Mouse (Mus musculus): Measurements from ENCODE around the gene Proz. TPM values are rescaled to one million over a fixed set of nuclear protein-coding genes. Genes with fewer than 3 reads are reported as not detected.
"Not testable (repeated sequence)": the region's sequence is repeated elsewhere in the genome, so short reads cannot be mapped to it uniquely, and the experiment has no call there.

The Proz gene
- polyA plus RNA-seq, 1 experiment from 2014 or later = 0.92 TPM

DNA sequence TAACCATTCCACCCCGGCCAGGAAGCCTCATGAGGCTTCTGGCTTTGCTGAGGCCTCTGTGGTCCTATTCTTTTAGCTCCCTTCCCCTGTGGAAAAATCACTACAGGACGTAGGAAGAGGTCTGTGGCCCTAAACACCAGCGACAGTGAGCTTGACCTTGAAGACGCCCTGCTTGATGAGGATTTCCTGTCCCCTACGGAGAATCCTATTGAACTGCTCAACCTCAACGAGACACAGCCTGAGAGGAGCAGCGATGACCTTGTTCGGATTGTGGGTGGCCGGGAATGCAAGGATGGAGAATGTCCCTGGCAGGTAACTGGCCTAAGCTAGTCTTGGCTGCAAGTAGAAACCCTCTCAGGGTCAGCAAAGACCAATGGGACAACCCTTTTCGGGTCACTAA is 10.2 kb upstream of the Proz start:
- Histone ChIP-seq H3K4me3 (no peak overlapping the region), H3K4me1 (no peaks in the 10 kb centered on the region), H3K4me2 (no peak overlapping the region), H3K36me3 (ENCODE audit: poor library complexity, severe bottlenecking) (no peaks in the 10 kb centered on the region), H3K9ac (no peak overlapping the region), H3K27me3 (no peaks in the 10 kb centered on the region), H3K9me3 (replicated peaks) (no peaks in the 10 kb centered on the region), H3K27ac (no peak overlapping the region)
- ATAC-seq = no peak
- 83% methylated on average over 10 of the region's 10 CpGs for WGBS

DNA sequence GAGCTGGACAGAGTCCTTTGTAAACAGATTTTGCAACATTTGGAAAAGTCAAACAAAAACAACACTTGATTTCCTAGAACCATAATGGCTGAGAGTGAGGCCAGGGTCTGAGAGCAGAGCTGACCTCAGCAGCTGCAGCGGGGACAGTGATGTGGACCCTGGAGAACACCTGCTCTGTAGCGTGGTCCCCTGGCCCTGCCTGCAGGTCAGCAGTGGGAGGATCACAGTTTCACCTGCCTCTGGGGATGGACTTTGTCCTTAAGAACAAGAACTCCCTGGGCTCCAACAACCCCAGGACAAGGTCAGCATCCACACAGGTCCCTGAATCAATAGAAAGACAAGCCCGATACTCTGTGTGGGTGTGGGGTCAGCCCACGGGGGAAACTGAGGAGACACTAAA is 3.4 kb upstream of the Proz start:
- no peak for ATAC-seq
- H3K4me3 ChIP-seq = no peak overlapping the region
- H3K36me3 ChIP-seq (ENCODE audit: poor library complexity, severe bottlenecking) = no peaks in the 10 kb centered on the region
- H3K9ac ChIP-seq = no peak overlapping the region
- no peaks in the 10 kb centered on the region for H3K9me3 ChIP-seq (replicated peaks)
- no peaks in the 10 kb centered on the region for H3K4me1 ChIP-seq
- no peak overlapping the region for H3K4me2 ChIP-seq
- no peak overlapping the region for H3K27ac ChIP-seq
- WGBS = 93% methylated on average over 4 of the region's 4 CpGs
- no peaks in the 10 kb centered on the region for H3K27me3 ChIP-seq

DNA sequence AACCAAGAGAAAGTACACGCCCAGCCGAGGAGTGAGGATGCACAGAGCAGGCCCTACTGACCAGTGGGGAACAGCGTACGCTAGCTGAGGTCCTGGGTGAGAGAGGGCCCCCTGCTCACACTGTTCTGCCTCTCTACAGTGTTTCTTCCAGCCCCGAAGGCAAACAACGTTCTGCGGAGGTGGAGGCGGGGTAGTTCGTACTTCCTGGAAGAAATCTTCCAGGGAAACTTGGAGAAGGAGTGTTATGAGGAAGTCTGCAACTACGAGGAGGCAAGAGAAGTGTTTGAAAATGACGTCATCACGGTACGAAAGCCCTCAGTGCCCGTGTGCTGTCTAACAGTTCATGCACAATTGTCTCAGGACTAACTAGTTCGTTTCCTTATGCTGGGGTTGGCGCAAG is 2.4 kb downstream of the Proz start:
- Histone ChIP-seq H3K4me2 (no peak overlapping the region), H3K27ac (no peak overlapping the region), H3K9ac (no peak overlapping the region), H3K36me3 (ENCODE audit: poor library complexity, severe bottlenecking) (no peaks in the 10 kb centered on the region), H3K27me3 (no peaks in the 10 kb centered on the region), H3K9me3 (replicated peaks) (no peaks in the 10 kb centered on the region), H3K4me1 (no peaks in the 10 kb centered on the region), H3K4me3 (no peak overlapping the region)
- WGBS = 84% methylated on average over 16 of the region's 16 CpGs
- ATAC-seq = no peak

DNA sequence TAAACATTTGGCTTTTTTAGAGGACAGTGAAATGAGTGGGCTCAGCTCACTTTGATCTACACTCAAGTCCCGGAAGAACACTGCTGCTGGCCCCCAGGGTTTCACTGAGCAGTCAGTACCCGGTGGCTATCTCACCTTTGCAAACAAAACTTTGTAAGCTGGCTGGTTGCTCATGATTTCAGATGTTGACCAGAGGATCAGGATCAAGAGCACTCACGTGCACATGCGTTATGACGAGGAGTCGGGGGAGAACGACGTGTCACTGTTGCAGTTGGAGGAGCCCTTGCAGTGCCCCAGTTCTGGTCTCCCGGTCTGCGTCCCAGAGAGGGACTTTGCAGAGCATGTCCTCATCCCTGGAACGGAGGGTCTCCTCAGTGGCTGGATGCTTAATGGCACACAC is 12.5 kb downstream of the Proz start:
- no peaks in the 10 kb centered on the region for H3K27me3 ChIP-seq
- H3K27ac ChIP-seq = no peak overlapping the region
- no peak overlapping the region for H3K9ac ChIP-seq
- no peak overlapping the region for H3K4me3 ChIP-seq
- WGBS = 94% methylated on average over 11 of the region's 11 CpGs
- no peak overlapping the region for H3K4me2 ChIP-seq
- ATAC-seq = no peak
- no peaks in the 10 kb centered on the region for H3K9me3 ChIP-seq (replicated peaks)
- peaks cover 59% of the 10 kb centered on the region for H3K36me3 ChIP-seq (ENCODE audit: poor library complexity, severe bottlenecking)
- no peaks in the 10 kb centered on the region for H3K4me1 ChIP-seq

GRCm38 (mm10) chr8:13075044-13075443 is 14.3 kb downstream of the Proz start:
- no peak overlapping the region for H3K4me2 ChIP-seq
- no peak overlapping the region for H3K9ac ChIP-seq
- H3K4me1 ChIP-seq = no peaks in the 10 kb centered on the region
- H3K9me3 ChIP-seq (replicated peaks) = no peaks in the 10 kb centered on the region
- no peak for ATAC-seq
- no peaks in the 10 kb centered on the region for H3K27me3 ChIP-seq
- peaks cover 77% of the 10 kb centered on the region for H3K36me3 ChIP-seq (ENCODE audit: poor library complexity, severe bottlenecking)
- 92% methylated on average over 8 of the region's 8 CpGs for WGBS
- H3K4me3 ChIP-seq = no peak overlapping the region
- H3K27ac ChIP-seq = no peak overlapping the region

GRCm38 (mm10) chr8:13075579-13075978 is 14.9 kb downstream of the Proz start:
- peaks cover 82% of the 10 kb centered on the region for H3K36me3 ChIP-seq (ENCODE audit: poor library complexity, severe bottlenecking)
- WGBS = 88% methylated on average over 1 of the region's 1 CpGs
- H3K9me3 ChIP-seq (replicated peaks); H3K4me2 ChIP-seq; H3K4me3 ChIP-seq; ATAC-seq; H3K27ac ChIP-seq; H3K9ac ChIP-seq; H3K4me1 ChIP-seq; H3K27me3 ChIP-seq: not testable (repeated sequence)

DNA sequence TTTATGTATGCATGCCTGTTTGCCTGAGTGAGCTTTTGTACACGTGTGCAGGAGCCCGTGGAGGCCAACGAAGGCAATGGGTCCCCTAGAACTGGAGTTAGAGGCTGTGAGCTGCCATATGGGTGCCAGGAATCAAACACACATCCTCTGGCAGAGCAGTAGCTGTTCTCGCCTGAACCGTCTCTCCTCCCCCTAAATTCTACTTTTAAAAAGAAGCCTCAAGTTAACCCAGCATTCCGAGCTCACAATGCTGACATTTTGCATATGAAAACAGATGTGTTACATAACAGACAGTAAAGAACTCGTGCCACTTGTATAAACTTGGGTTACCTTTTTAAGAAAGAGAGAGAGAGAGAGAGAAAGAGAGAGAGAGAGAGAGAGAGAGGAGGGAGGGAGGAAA is 16.8 kb downstream of the Proz start:
- Histone ChIP-seq H3K4me1 (no peaks in the 10 kb centered on the region), H3K4me3 (no peak overlapping the region), H3K9ac (no peak overlapping the region), H3K9me3 (replicated peaks) (no peaks in the 10 kb centered on the region), H3K27ac (no peak overlapping the region), H3K27me3 (no peaks in the 10 kb centered on the region), H3K4me2 (no peak overlapping the region), H3K36me3 (ENCODE audit: poor library complexity, severe bottlenecking) (peaks cover 100% of the 10 kb centered on the region)
- no peak for ATAC-seq
- WGBS = 89% methylated on average over 7 of the region's 7 CpGs

DNA sequence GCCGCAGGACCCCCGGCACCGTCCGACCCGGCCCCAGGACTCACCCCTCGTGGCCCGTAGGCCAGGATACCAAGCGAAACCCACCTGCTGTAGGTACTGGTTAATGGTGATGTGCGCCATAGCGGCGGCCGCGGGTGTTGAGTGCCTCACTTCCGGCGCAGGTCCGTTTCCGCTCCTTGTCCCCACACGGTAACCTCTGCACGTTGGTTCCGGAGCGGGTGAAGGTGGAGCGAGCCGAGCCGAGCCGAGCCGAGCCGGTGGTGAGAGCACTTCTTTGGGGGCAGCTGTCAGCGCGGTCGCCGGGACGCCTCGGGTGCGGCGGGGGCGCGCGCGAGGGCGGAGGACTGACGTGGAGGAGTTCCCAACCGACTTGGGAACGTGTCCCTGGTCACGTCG is 44.0 kb downstream of the Proz start:
- H3K4me1 ChIP-seq = peaks cover 33% of the 10 kb centered on the region
- WGBS = under 1% methylated on average over 44 of the region's 45 CpGs

GRCm38 (mm10) chr8:13105087-13105881 is 44.6 kb downstream of the Proz start, which contains the start of the genes Pcid2 and Cul4a:
TSS of gene Pcid2 (minus strand) at chr8:13105459.
TSS of gene Cul4a (plus strand) at chr8:13105621.
- under 1% methylated on average over 59 of the region's 87 CpGs for WGBS
- peak within 1 kb of the TSS; percentile 94 for H3K27ac ChIP-seq
- peak; percentile 96 for ATAC-seq

More for the DNA sequence above, 44.0 kb downstream of the Proz start:
- Histone ChIP-seq H3K4me2 (peak overlapping the region; percentile 96), H3K27ac (peak overlapping the region; percentile 94), H3K36me3 (ENCODE audit: poor library complexity, severe bottlenecking) (peaks cover 22% of the 10 kb centered on the region), H3K9me3 (replicated peaks) (no peaks in the 10 kb centered on the region), H3K4me3 (peak overlapping the region; percentile 94), H3K9ac (peak overlapping the region; percentile 95), H3K27me3 (no peaks in the 10 kb centered on the region)
- ATAC-seq = peak; percentile 83

DNA sequence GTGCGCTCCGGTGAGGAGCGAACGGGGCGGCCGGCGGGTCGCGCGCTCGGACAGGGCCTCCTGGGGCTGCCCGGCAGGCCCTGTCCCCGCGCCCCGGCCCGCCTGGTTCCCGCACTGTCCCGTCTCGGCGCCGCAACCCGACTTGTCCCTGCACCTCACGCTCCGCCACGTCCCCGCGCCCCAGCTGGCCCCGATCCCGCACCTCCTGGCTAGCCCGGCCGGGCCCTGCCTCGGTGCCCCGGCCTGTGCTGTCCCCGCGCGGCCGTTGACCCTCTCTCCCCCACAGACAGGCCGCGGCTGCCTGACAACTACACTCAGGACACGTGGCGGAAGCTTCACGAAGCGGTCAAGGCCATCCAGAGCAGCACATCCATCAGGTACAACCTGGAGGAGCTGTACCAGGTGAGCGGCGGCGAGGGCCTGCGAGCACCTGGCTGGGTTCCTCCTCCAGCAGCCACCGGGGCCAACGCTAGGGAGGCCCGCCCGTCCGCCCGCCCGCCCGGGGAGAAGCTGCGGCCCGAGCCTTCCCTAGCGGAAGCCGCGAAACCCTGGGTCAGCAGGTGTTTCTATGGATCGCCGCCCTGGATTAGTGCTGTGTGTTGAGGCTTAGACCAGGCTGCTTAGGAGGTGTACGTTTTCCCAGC is 45.3 kb downstream of the Proz start:
- H3K4me2 ChIP-seq = peak overlapping the region; percentile 96
- H3K27ac ChIP-seq = peak overlapping the region; percentile 94
- peaks cover 10% of the 10 kb centered on the region; the same call in 1 of the 2 replicates for H3K36me3 ChIP-seq (ENCODE audit: poor library complexity, severe bottlenecking)
- H3K4me3 ChIP-seq = peak overlapping the region; percentile 94
- under 1% methylated on average over 53 of the region's 63 CpGs for WGBS
- no peaks in the 10 kb centered on the region for H3K9me3 ChIP-seq (replicated peaks)
- peak overlapping the region; percentile 95 for H3K9ac ChIP-seq
- peak; percentile 48 for ATAC-seq
- H3K4me1 ChIP-seq = peaks cover 36% of the 10 kb centered on the region
- H3K27me3 ChIP-seq = no peaks in the 10 kb centered on the region

More at GRCm38 (mm10) chr8:13105087-13105881, 44.6 kb downstream of the Proz start, which contains the start of the genes Pcid2 and Cul4a:
- peaks cover 16% of the 10 kb centered on the region; the same call in 1 of the 2 replicates for H3K36me3 ChIP-seq (ENCODE audit: poor library complexity, severe bottlenecking)
- H3K4me3 ChIP-seq = peak within 1 kb of the TSS; percentile 94
- peak within 1 kb of the TSS; percentile 96 for H3K4me2 ChIP-seq
- H3K9me3 ChIP-seq (replicated peaks) = no peaks in the 10 kb centered on the region
- H3K9ac ChIP-seq = peak within 1 kb of the TSS; percentile 95
- H3K4me1 ChIP-seq = peaks cover 33% of the 10 kb centered on the region
- no peaks in the 10 kb centered on the region for H3K27me3 ChIP-seq

DNA sequence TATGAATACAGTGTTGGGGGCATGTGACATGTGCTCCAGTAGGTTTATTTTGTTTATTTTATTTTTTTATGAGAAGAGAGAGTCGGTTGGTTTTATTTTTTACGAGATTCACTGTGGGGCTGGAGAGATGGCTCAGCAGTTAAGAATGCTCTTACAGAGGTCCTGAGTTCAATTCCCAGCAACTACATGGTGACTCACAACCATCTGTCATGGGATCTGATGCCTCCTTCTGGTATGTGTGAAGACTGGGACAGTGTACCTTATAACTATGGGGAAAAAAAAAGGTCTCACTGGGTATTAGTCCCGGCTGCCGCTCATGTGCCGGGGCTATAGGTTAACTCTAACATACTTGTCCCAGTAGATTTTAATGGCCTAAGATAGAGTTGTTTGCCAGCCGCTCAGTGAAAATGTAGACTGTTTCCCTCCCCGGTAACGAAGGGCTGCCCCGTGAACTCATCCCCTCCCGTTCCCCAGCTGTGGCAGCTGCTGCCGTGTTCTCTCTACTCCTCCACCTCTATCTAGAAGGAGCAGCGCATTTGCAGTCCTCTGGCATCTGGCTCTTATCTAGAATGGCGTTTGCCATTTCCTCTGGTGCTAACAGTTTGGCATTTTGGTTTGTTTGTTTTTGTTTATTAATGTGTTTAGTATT is 47.4 kb downstream of the Proz start:
- Histone ChIP-seq H3K27ac (no peak overlapping the region), H3K9me3 (replicated peaks) (no peaks in the 10 kb centered on the region), H3K36me3 (ENCODE audit: poor library complexity, severe bottlenecking) (0 out of 2 replicates have a peak, but pooled peaks cover 3% of the 10 kb centered on the region), H3K27me3 (no peaks in the 10 kb centered on the region), H3K4me2 (no peak overlapping the region), H3K4me3 (no peak overlapping the region), H3K9ac (no peak overlapping the region), H3K4me1 (peaks cover 42% of the 10 kb centered on the region)
- 90% methylated on average over 13 of the region's 13 CpGs for WGBS
- ATAC-seq = no peak

GRCm38 (mm10) chr8:13108967-13109366 is 48.3 kb downstream of the Proz start:
- Histone ChIP-seq H3K4me1 (peaks cover 36% of the 10 kb centered on the region), H3K4me2 (no peak overlapping the region), H3K27me3 (no peaks in the 10 kb centered on the region), H3K36me3 (ENCODE audit: poor library complexity, severe bottlenecking) (peaks cover 6% of the 10 kb centered on the region; the same call in 1 of the 2 replicates), H3K9ac (no peak overlapping the region), H3K9me3 (replicated peaks) (no peaks in the 10 kb centered on the region), H3K27ac (no peak overlapping the region), H3K4me3 (no peak overlapping the region)
- WGBS = 95% methylated on average over 8 of the region's 8 CpGs
- no peak for ATAC-seq

All from forebrain, embryonic 13.5 days (tissue).